Mouse (Mus musculus) testis, postnatal 14 days (tissue): ENCODE results near the gene Clasp1.

Experiments used
- DNase-seq: peaks from one replicate; pipeline ENCODE4 v3.0.0; 2021; ENCODE audit warnings: low spot score

Clasp1 gene

DNA sequence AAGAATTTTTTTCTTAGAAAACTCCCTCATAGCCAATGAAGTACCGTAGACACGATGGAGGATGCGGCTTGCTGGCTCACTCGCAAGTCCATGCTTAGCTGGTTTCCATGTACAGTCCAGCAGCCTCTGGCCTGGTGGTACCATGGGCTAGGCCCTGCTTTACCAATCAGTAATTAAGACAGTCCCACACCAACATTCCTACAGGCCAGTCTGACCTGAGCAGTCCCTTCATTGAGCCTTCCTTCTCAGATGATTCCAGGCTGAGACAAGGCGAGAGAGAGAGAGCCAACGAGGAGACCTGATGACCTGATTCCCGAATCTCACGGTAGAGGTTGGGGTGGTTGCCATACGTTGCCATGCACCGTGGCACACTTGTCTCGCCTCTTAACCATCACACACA, 111.7 kb downstream of the Clasp1 start:
- no peak for DNase-seq

DNA sequence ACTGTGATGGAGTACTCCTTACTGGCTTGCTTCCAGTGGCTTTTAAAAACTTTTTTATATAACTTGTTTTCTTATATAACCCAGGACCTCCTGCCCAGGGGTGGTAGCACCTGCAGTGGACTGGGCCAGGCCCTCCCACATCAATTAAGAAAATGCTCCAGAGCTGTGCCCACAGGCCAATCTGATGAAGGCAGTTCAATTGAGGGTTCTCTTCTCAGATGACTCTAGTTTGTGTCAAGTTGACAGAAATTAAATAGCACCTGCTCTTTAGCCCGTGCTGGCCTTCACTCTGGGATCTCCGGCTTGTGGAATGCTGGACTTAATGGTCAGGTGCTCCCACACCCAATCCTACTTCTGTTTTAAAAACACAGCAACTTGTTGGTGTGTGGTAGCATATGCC, 112.8 kb downstream of the Clasp1 start:
- DNase-seq: no peak

DNA sequence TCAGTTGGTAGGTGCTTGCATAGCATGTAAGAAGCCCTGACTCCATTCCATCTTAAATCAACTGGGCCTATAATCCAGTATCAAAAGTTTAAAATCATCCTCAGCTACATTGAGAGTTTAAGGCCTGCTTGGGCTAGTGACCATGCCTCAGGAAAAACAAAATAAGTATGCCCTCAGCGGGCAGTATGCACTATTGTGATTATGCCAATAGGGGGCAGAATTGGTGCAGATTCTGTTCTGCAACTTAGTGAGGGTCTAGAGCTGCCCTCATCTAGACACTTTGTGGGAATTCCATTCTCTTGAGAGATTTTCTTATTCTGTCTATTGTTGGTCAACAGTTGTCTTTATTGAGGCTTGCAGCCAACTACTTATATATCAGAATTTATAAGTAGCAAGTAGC, 116.9 kb downstream of the Clasp1 start:
- no peak for DNase-seq

DNA sequence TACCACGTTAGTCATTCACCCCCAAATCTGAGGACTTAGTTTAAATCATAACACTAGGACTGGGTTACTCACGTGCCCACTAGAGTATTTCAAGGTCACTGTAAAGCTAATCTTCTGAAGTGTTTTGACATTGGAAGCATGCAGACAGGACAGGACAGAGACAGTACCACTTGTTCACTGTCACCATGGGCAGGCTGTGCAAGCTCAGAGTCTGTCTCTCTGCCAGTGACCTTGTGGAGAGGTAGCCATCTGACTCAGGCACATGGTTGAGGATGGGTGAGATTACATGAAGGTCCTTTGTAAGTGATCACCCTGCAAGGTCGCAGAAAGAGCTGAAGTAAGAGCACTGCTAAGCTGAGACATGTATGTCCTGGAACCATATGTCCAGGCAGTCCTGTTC, 122.1 kb downstream of the Clasp1 start:
- no peak for DNase-seq

DNA sequence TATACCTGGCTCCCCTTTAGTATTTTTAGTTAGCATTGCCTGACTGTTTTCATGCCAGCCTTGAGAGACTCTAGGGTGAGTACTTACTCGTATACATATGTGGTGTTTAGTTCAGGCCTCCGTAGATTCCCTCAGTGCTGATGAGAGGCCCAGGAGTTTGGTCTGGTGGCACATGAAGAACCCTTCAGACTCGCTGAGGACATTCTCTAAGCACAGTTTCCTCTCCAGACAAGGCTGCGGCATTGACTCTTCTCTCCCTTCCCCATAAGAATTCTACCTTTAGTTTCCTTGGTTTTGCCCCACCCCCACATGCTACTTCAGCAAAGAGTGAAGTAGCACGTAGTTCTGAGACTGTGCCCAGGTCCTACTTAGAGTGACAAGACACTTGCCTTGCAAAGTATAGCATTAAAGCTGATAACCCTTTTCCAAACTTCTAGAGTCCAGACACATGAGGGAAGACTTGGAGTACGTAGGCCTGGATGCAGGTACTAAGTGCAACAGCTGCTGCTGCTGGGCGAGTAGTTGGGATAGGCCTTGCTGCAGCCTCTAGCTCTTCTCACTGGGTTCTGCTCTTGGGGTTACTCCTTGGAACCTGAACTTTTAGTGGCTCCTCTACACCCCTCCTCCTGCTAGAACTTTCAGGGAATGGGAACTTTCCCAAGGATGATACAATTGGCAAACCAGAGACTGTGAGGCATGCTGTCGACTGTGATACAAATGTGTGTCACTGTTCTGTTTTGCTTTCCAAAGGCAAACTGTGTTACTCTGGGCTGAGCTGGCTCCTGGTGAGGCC, 123.1 kb downstream of the Clasp1 start:
- no peak for DNase-seq

DNA sequence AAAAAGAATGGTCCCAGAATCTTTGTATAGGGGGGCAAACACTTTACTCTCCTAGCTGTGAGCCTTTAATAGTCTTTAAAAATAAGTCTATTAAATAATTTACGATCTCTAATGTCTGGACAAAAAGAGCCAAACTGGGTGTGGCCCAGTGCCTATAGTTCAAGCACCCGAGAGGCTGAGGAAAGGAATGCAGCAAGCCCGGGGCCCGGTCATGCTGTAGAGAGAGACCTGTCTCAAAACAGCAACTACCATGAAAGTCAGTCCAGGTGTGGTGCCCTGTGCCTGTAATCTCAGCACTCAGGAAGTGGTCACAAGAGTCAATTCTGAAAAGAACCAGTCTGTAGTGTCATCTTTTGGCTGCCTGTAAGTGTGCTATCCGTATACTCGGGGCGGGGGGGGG, 127.4 kb downstream of the Clasp1 start:
- DNase-seq: no peak

DNA sequence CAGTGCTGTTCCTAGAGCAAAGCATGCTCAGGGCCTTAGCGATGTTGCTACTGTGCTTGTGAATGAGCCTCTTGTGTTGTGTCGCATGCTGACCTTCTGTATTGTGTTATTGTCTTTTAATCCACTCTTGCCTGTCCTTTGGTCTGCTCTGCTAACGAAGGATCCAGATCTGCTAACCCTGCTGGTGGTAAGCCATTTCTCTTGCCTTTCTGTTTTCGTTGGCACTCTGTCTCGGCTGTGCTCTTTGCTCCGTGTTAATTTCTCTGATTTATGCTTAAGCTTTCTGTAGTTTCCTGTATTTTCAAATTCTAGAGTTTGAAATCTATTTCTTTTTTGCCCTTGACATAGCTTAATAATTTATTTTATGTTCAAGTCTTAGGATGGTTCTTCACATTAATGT, 134.3 kb downstream of the Clasp1 start:
- no peak for DNase-seq

DNA sequence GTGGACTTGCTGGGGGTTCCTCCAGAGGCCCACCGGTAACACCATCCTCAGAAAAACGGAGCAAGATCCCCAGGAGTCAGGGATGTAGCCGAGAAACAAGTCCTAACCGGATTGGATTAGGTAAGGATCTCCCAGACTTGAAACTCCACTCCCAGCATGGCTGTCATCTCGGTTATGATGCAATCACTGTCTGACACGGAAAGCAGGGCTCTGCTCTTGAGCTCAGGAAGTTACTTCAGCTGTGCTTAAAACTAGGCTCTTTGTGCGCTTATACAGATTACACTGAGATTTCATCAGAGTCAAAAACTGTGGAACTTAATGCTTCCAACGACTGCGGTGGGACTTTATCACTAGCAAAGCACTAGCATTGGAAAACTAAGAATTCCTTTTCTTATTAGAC, 136.5 kb downstream of the Clasp1 start:
- DNase-seq: no peak

DNA sequence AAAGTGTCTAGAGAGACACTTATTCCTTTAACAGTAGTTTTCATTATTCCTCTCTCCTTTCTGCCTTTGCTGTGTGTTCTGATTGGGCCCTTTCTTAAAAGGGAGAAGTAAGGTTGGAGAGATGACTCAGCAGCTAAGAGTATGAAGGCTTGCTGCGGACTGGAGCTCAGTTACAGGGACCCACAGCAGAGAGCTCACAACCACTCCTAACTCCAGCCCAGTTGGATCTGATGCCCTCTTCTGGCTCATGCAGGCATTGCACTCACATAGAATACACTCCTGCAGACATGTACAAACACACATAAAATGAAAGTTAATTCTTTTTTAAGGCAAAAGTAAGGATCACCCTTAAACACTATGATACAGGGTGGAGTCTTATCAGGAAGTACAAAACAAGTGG, 140.4 kb downstream of the Clasp1 start:
- DNase-seq: no peak

DNA sequence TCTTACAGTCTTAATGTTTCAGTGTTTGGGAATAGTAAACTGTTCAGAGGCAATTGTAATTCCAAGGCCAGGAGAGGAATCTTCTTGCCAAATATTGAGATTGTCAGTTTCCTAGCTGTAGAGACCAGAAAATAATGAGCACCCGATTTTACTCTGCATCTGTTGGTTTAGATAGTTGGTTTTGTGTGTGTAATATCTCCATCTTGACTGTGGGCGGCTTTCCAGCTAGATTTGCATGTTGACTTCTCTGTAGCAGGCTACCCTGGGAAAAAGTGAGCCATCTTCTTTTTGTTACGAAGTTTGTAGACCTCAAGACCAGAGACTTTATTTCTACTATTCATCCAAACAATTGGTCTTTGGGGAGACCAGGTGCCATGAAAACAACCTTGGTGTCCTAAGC, 142.4 kb downstream of the Clasp1 start:
- no peak for DNase-seq

DNA sequence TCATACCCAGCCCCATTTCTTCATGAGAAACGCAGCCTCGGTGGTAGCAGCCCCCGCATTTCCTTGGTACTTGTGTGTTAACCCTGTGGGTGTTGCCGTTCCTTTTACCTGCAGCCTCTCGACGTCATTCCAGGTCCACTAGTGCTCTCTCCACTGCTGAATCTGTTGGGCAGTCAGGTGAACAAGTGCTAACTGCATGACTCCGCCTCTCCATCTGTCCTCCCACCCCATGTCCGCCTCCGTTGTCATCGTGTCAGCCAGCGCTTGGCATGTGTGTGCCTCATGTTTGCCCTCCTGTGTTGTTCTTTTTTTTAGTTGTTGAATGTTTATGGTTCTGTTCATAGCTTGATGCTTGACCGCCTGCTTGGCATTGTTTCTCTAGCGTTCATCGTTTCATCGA, 147.2 kb downstream of the Clasp1 start:
- no peak for DNase-seq

DNA sequence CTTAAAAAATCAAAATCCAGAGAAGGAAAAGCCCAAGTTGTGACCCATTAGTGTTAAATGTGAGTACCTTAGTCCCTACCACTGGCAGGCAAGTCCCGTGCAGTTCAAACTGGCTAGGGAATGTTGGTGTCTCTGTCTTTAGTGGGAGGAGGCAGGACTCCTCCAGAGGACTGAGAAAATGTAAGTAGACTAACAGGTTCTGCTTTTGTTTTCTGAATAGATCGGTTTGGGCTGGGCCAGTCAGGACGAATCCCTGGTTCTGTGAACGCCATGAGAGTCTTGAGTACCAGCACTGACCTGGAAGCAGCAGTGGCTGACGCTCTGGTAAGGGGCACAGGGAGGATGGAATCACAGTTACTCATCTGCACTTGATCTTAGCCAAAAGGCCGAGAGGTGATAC, 150.2 kb downstream of the Clasp1 start:
- no peak for DNase-seq

DNA sequence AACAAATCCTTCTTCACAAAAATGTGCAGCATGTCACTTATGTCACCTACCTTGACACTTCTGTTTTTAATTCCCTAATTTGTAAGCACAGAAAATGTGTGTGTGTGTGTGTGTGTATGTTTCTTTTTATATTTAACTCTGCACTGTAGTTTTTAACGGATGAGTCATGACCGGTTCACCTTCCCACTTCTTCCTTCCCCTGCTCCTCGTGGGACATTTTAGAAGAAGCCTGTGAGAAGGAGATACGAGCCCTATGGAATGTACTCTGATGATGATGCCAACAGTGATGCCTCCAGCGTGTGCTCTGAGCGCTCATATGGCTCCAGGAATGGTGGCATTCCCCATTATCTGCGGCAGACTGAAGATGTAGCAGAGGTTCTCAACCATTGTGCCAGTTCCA, 154.0 kb downstream of the Clasp1 start:
- DNase-seq: no peak

DNA sequence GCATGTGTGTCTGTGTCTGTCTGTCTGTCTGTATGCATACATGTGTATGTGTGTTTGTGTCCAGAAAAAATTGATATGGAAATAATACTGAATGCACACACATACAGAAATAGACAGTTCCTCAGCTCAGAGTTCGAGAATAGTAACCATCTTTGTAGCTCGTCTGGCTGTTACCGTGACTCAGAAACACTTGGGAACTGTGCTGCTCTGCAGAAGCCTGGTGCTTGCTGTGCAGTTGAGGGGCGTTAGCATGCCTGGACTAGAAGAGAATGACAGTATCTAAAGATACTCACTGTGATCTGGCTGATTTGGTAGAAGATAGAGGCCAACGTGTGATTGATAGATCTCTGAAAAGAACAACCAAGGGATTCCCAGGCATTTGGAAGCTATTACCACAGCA, 159.9 kb downstream of the Clasp1 start:
- no peak for DNase-seq

DNA sequence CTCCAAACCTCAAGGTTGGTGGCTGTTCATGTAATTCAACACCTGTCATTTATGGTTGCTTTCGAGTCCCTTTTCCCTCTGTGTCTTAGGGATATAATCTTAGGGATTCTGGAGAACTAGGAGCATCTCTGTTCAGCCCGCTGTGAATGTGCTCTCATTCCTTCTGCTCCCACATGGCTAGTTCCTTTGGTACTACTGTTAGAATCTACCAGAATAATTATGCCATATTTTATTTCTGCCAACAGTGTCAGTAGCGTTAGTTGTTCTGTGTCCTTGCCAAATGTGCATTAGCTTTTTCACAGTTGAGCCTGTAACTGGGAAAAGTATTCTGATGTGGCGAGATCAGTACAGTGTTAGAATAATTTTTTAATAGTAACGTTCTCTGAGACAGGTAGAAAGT, 162.3 kb downstream of the Clasp1 start:
- no peak for DNase-seq

DNA sequence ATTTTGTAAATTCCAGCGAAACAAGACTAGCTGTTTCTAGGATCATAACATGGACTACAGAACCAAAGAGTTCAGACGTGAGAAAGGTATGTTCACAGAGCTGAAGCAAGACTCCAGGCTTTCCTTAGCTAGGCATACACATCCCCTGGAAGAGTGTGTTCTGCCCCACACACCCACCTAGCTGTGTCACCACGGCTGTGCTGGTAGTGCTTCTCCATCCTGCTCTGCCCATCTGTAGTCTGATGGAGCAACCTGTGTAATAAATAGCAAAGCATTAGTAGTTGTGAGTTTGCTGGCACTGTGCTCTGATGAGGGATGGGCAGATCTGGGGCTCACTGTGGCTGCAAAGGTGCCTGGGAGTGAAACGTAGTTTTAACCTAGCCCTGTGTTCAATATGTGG, 163.2 kb downstream of the Clasp1 start:
- no peak for DNase-seq

DNA sequence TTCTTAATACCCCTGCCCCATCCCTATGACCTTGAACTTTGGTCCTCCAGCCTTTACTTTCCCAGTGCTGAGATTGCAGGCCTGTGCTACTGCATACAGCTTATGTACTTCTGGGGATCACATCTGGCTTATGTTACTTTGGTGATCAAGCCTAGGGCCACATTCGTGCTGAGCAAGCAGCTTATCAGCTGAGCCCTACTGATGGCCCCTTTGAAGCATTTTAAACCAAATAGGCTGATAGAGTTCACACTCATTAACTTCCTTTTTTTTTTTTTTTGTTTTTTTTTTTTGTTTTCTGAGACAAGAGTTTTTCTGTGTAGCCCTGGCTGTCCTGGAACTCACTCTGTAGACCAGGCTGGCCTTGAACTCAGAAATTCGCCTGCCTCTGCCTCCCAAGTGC, 164.2 kb downstream of the Clasp1 start:
- DNase-seq: no peak

DNA sequence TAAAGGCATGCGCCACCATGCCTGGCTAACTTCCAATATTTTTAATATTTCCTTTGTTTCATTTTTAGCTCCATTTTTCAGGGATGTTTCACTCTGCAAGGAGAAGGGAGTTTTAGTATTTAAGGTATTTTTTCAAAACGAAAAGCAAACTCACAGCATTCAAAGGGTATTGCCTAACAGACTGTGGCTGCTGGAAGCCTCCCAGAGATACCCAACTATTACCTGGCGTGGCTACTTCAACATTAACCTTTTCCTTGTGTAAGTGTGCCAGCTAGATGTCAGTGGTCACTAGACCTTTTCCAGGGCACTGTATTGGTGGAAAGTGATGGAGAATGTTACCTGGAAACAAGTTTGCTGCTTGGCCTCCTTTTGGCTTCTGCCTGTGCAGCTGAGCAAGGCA, 164.6 kb downstream of the Clasp1 start:
- DNase-seq: no peak

DNA sequence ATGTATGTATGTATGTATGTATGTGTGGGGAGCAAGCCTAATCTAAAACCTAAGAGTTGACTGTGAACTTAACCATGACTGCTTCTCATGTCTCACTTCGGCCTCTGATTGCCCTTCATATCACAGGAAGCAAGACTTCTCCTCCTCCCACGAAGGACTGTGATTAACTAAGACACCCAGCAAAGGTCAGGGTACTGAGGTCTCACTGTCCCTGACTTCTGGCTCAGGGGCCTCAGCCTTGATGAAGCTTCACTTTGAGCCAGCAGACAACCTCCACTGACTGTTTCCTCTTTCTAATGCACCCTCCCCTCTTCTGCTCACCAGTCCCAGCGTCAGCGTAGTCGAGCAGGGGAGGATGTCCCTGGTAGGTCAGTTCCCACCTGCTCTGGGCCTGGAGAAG, 166.1 kb downstream of the Clasp1 start:
- no peak for DNase-seq

DNA sequence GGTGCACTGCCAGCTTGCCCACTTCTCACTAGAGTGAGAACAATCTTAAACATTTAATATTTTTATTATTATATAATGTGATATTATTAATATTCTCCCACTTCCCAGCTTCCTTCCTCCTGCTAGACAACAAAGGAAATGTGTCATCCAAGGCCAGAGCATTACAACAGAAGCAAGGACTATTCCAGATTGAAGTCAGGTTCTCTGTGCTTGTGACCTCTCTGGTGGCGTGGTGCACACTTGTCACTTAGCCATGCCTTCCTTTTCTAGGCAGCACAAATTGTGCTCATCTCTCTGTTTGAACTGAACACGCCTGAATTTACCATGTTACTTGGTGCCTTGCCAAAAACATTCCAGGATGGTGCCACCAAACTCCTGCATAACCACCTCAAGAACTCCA, 170.9 kb downstream of the Clasp1 start:
- no peak for DNase-seq

DNA sequence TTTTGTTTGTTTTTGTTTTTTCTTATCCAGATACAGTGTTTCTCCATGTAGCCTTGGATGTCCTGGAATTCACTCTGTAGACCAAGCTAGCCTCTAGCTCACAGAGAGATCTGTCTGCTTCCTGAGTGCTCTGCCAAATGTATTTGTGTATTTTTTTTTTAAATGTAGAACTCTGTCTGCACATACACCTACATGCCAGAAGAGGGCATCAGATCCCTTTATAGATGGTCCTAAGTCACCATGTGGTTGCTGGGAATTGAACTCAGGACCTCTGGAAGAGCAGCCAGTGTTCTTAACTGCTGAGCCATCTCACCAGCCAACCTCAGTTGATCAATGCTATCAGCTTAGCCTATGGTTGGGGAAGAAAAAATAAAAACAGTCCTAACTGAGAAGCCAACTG, 175.7 kb downstream of the Clasp1 start:
- DNase-seq: no peak

DNA sequence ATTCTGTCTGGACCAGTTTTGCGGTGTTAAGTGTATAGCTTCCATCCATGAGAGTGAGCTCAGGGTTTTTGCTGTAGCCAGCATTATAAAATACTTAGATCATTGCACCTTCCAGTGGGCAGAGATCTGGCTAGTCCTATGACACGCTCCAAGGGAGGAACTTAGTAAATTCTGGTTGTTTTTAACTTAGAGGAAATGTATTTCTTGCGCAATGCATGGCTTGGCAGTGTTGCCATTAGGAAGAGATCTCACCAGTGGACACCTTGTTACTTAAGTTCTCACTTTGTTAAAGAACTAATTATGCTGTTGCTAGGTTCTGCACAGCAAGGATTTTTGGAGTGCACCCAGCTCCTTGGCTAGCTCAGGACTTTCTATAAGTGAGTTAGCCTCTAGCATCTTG, 178.8 kb downstream of the Clasp1 start:
- no peak for DNase-seq

DNA sequence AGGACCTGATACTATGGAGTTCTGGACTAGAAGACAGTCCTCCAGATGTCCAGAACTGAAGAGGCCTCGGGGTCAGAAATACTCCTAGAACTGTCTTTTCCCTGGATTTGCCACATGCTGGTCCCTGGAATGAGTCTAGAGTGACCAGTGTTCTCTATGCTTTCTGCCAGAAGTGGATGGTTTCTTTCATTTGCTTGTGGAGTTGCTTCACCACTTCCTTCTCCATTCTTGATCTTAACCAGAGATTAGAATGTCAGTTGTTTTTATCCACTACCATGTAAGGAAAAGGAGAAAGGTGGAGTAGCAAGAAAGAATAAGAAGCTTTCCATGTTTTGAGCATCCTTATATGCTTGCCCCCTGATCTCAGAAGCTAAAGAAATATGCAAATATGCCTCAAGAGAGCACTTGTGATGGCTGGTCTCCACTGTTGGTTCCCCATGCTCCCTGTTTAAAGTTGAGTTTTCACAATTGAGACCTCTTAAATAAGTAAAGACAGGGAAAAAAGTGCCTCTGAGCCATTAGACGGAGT, 191.4 kb downstream of the Clasp1 start:
- DNase-seq: no peak

DNA sequence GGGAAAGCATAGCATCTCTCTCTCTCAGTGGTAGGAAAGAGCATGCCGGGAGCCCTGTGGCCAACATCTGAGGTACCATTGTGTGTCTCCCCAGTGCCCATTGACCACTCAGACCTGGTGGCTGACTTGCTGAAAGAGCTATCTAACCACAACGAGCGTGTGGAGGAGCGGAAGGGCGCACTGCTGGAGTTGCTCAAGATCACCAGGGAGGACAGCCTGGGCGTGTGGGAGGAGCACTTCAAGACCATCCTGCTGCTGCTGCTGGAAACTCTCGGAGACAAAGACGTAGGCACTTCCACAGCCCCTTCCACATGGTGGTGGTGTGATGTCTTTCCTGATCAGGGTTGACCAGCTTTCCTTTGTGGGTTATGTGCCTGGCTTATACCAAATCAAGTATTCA, 192.3 kb downstream of the Clasp1 start:
- no peak for DNase-seq
